Mouse (Mus musculus): ENCODE data around the gene Sergef.

GRCm38 (mm10) chr7:46563801-46564200, 75.8 kb downstream of the Sergef start:
- TF ChIP-seq CTCF (IDR thresholded peaks at IDR 0.05; ENCODE audit: insufficient read depth, low read depth, low read length) (no peak), POLR2A (IDR thresholded peaks at IDR 0.05; ENCODE audit: insufficient read depth, low read depth, low read length) (no peak)

Measured in olfactory bulb, adult 2 months (tissue).